Mouse (Mus musculus): ENCODE measurements around the gene Ttc33. TPM values are rescaled to one million over a fixed set of nuclear protein-coding genes. Genes with fewer than 3 reads are reported as not detected.

Gene Ttc33
- polyA plus RNA-seq, 1 experiment from 2014 or later, result 37.4 TPM

DNA sequence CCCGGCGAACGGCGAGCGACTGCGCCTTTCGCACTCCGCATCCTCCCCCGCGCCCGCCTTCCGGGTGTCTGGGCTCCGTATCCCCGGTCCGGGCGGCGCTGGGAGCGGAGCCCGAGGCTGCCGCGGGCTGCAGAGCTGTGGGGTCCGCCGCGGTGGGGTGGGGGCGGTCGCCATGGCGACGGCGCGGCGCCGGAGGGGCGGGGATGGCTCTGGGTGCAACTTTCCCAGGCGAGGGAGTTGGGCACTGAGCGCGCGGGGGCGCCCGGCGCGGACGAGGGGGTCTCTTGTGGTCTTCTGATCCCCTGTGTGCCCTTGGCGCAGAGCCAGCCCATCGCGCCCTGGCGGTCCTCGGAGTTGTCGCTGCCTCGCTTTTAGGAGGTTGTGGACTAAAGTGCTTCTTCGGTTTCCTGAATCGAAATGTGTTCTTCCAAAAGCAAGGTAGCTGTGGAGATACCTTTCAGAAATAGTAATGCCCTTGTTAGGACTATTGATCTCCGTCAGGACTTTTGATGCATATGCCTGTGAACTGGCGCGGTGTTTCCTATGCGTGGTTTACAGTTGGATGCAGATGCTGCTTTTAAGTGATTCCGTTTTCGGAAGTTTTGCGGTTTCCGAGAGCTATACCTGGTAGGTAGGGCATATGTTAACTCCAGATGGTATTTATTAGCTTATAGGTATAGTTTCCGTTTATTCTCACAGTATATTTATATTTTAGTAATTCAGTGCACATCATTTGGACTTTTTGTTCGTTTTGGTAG is 41.1 kb upstream of the Ttc33 start:
- under 1% methylated on average over 60 of the region's 61 CpGs for WGBS
- Histone ChIP-seq H3K4me1 (replicated peaks; ENCODE audit: control insufficient read depth, insufficient read depth, low read length) (peaks cover 18% of the 10 kb centered on the region), H3K9me3 (ENCODE audit: control insufficient read depth, low read length) (no peaks in the 10 kb centered on the region), H3K4me3 (ENCODE audit: low read depth, low read length) (peak overlapping the region; percentile 83), H3K27me3 (replicated peaks; ENCODE audit: control insufficient read depth, insufficient read depth, low read length) (no peaks in the 10 kb centered on the region), H3K9ac (ENCODE audit: low read length) (peak overlapping the region; percentile 86), H3K36me3 (ENCODE audit: control insufficient read depth, insufficient read depth, low read length) (no peaks in the 10 kb centered on the region), H3K4me2 (ENCODE audit: low read length) (peak overlapping the region; percentile 71), H3K27ac (ENCODE audit: low read depth) (peak overlapping the region; percentile 82)
- peak; percentile 91 for DNase-seq (ENCODE audit: low spot score)
- ATAC-seq (replicated peaks; ENCODE audit: low FRiP score, low TSS enrichment, low read depth), result peak; percentile 89

DNA sequence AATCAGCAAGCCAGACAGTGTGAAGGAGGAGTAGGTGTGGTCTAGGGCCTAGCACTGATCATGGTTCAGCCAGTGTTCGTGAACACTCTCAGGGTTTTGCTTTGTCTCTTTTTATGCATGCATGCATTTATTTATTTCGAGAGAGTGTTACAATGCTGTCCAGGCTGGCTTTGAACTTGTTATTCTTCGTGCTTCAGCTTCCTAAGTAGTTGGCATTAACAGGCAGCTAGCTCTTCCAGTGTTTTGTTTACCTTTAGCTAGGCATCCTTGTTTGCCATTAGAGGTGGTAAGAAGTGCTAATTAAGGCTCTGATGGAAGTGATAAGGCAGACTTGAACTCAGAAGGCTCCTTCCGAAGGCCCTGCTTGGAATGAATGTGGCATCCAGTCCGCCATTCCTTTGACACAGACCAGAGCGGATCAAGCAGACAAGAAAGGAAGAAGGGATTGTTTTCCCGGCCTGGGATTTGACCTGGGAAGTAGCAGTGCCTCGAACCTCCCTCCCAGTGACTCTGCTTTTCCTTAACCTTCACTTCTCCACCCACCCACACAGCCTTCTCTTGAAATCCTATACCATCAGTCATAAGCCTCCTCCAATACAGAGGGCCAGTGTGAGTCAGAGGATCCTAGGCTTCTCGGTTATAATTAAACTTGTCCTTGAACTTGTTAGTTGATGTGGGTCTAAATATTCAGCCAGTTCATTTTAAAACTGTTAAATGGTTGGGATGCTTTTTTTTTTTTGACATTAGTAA is 40.0 kb upstream of the Ttc33 start:
- Histone ChIP-seq H3K9me3 (ENCODE audit: control insufficient read depth, low read length) (no peaks in the 10 kb centered on the region), H3K27ac (ENCODE audit: low read depth) (no peak overlapping the region), H3K27me3 (replicated peaks; ENCODE audit: control insufficient read depth, insufficient read depth, low read length) (no peaks in the 10 kb centered on the region), H3K4me2 (ENCODE audit: low read length) (peak overlapping the region; percentile 71), H3K9ac (ENCODE audit: low read length) (no peak overlapping the region), H3K4me1 (replicated peaks; ENCODE audit: control insufficient read depth, insufficient read depth, low read length) (peaks cover 20% of the 10 kb centered on the region), H3K4me3 (ENCODE audit: low read depth, low read length) (peak overlapping the region; percentile 83), H3K36me3 (ENCODE audit: control insufficient read depth, insufficient read depth, low read length) (no peaks in the 10 kb centered on the region)
- WGBS, result 42% methylated on average over 9 of the region's 9 CpGs
- no peak for DNase-seq (ENCODE audit: low spot score)
- no peak for ATAC-seq (replicated peaks; ENCODE audit: low FRiP score, low TSS enrichment, low read depth)

DNA sequence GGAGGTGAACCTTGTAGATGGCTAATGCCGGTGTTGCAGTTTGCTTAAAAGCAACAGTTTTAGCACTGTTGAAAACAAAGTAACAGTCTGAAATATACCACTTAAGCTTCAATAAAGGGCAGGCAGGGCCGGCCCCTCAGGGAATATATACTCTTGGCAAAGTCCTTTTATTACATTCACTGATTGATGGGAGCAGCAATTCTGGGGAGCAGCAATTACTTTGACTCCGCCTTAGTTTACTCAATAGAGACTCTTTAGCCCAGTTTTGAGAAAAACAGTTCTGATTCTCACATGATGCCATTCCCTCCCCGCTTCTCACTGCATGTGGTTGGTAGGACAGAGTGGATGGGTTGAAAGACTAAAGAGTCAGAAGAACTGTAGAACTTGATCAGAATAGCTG is 36.1 kb upstream of the Ttc33 start:
- H3K27ac ChIP-seq (ENCODE audit: low read depth), result no peak overlapping the region
- 55% methylated on average over 4 of the region's 4 CpGs for whole genome bisulfite sequencing
- no peak overlapping the region for H3K9ac ChIP-seq (ENCODE audit: low read length)
- no peak overlapping the region for H3K4me2 ChIP-seq (ENCODE audit: low read length)
- ATAC-seq (replicated peaks; ENCODE audit: low FRiP score, low TSS enrichment, low read depth), result no peak
- no peak overlapping the region for H3K4me3 ChIP-seq (ENCODE audit: low read depth, low read length)
- peaks cover 20% of the 10 kb centered on the region for H3K4me1 ChIP-seq (replicated peaks; ENCODE audit: control insufficient read depth, insufficient read depth, low read length)
- DNase-seq (ENCODE audit: low spot score), result no peak
- no peaks in the 10 kb centered on the region for H3K27me3 ChIP-seq (replicated peaks; ENCODE audit: control insufficient read depth, insufficient read depth, low read length)
- no peaks in the 10 kb centered on the region for H3K9me3 ChIP-seq (ENCODE audit: control insufficient read depth, low read length)
- no peaks in the 10 kb centered on the region for H3K36me3 ChIP-seq (ENCODE audit: control insufficient read depth, insufficient read depth, low read length)

DNA sequence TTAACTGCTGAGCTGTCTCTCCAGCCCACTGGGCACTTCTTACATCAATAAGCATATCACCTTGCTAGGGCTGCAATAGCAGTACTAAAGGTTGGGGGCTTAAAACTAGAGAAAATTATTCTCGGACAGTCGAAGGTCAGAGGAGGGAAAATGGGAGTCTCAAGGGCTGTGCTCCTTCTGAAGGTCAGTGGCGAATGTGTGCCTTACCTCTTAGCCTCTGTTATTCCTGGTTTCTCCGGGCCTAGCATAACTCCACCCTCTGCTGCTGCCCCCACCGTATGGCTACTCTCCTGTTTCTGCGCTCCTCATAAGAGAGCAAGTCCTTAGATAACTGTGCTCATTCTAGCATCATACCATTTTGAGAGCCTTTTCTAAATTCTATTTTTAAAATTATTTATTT is 33.2 kb upstream of the Ttc33 start:
- peaks cover 18% of the 10 kb centered on the region for H3K4me1 ChIP-seq (replicated peaks; ENCODE audit: control insufficient read depth, insufficient read depth, low read length)
- no peak for DNase-seq (ENCODE audit: low spot score)
- 93% methylated on average over 6 of the region's 6 CpGs for WGBS
- H3K9me3 ChIP-seq (ENCODE audit: control insufficient read depth, low read length), result no peaks in the 10 kb centered on the region
- no peaks in the 10 kb centered on the region for H3K27me3 ChIP-seq (replicated peaks; ENCODE audit: control insufficient read depth, insufficient read depth, low read length)
- no peak overlapping the region for H3K4me3 ChIP-seq (ENCODE audit: low read depth, low read length)
- no peaks in the 10 kb centered on the region for H3K36me3 ChIP-seq (ENCODE audit: control insufficient read depth, insufficient read depth, low read length)
- no peak for ATAC-seq (replicated peaks; ENCODE audit: low FRiP score, low TSS enrichment, low read depth)
- H3K4me2 ChIP-seq (ENCODE audit: low read length), result no peak overlapping the region
- no peak overlapping the region for H3K9ac ChIP-seq (ENCODE audit: low read length)
- no peak overlapping the region for H3K27ac ChIP-seq (ENCODE audit: low read depth)

DNA sequence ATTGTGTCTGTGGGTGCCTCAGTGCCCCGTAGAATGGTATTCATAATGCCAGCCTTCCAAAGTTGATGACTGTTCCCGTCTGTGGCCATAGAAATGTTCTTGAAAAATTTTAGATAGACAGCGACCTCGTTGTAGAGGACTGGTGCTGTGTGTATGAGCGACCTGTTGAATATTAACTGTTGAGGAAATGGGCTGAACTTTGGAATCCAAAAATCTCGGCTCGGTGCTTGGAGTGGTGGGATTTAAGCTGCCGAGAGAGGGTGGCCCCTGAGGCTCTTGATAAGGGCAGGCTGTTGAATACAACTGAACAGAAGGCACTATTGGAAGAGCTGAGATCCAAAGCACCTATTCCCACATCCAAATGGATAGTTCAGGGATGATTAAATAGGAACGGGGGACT is 30.7 kb upstream of the Ttc33 start:
- H3K36me3 ChIP-seq (ENCODE audit: control insufficient read depth, insufficient read depth, low read length), result no peaks in the 10 kb centered on the region
- H3K9me3 ChIP-seq (ENCODE audit: control insufficient read depth, low read length), result no peaks in the 10 kb centered on the region
- peaks cover 14% of the 10 kb centered on the region for H3K4me1 ChIP-seq (replicated peaks; ENCODE audit: control insufficient read depth, insufficient read depth, low read length)
- H3K9ac ChIP-seq (ENCODE audit: low read length), result no peak overlapping the region
- H3K4me3 ChIP-seq (ENCODE audit: low read depth, low read length), result no peak overlapping the region
- H3K27ac ChIP-seq (ENCODE audit: low read depth), result no peak overlapping the region
- 71% methylated on average over 9 of the region's 9 CpGs for WGBS
- DNase-seq (ENCODE audit: low spot score) (no peak), ATAC-seq (replicated peaks; ENCODE audit: low FRiP score, low TSS enrichment, low read depth) (no peak; the same call in 1 of the 2 replicates)
- peak overlapping the region; percentile 23; the same call in 1 of the 2 replicates for H3K4me2 ChIP-seq (ENCODE audit: low read length)
- H3K27me3 ChIP-seq (replicated peaks; ENCODE audit: control insufficient read depth, insufficient read depth, low read length), result no peaks in the 10 kb centered on the region

DNA sequence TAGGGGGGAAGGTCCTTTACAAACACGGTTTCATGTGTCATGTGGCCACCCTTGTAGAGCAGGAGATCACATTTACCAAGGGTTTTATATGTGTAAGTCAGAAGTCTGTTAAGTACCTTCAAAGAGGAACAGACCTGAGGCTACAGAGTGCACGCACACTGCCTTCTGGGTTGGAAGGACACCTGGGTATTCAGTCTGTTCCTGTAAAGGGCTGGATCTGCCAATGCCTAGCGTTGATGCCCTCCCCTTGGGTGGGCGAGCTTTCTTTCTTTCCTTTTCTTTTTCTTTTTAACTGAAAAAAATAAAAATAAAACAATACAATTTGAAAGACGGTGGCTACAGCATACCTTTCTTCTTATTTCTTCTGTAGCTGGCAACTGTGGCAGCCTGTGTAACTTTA is 30.2 kb upstream of the Ttc33 start:
- no peaks in the 10 kb centered on the region for H3K27me3 ChIP-seq (replicated peaks; ENCODE audit: control insufficient read depth, insufficient read depth, low read length)
- H3K4me3 ChIP-seq (ENCODE audit: low read depth, low read length), result no peak overlapping the region
- DNase-seq (ENCODE audit: low spot score) (no peak), ATAC-seq (replicated peaks; ENCODE audit: low FRiP score, low TSS enrichment, low read depth) (no peak)
- no peak overlapping the region for H3K9ac ChIP-seq (ENCODE audit: low read length)
- no peak overlapping the region for H3K4me2 ChIP-seq (ENCODE audit: low read length)
- H3K4me1 ChIP-seq (replicated peaks; ENCODE audit: control insufficient read depth, insufficient read depth, low read length), result peaks cover 14% of the 10 kb centered on the region
- no peaks in the 10 kb centered on the region for H3K9me3 ChIP-seq (ENCODE audit: control insufficient read depth, low read length)
- H3K27ac ChIP-seq (ENCODE audit: low read depth), result no peak overlapping the region
- 74% methylated on average over 5 of the region's 5 CpGs for WGBS
- no peaks in the 10 kb centered on the region for H3K36me3 ChIP-seq (ENCODE audit: control insufficient read depth, insufficient read depth, low read length)

DNA sequence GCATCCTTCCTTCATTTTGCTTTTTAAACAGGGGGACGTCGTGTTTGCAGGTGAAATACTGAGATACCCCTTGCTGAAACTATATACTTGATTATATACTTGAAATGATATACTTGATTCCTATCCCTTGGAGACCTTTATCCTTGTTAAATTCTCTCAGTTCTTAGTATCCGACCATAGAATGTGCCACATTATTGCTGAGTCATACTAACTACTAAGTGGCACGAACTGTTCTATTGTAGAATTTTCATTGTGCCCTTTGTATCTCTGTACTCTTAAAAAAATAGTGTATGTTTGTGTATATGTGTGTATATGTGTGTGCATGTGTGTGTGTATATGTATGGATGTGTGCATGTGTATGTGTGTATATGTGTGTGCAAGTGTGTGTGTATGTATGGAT is 29.0 kb upstream of the Ttc33 start:
- Histone ChIP-seq H3K4me3 (ENCODE audit: low read depth, low read length) (no peak overlapping the region), H3K27me3 (replicated peaks; ENCODE audit: control insufficient read depth, insufficient read depth, low read length) (no peaks in the 10 kb centered on the region), H3K4me2 (ENCODE audit: low read length) (no peak overlapping the region), H3K9ac (ENCODE audit: low read length) (no peak overlapping the region), H3K9me3 (ENCODE audit: control insufficient read depth, low read length) (no peaks in the 10 kb centered on the region), H3K4me1 (replicated peaks; ENCODE audit: control insufficient read depth, insufficient read depth, low read length) (peaks cover 14% of the 10 kb centered on the region), H3K27ac (ENCODE audit: low read depth) (no peak overlapping the region), H3K36me3 (ENCODE audit: control insufficient read depth, insufficient read depth, low read length) (peaks cover 5% of the 10 kb centered on the region; the same call in 1 of the 2 replicates)
- ATAC-seq (replicated peaks; ENCODE audit: low FRiP score, low TSS enrichment, low read depth) (no peak), DNase-seq (ENCODE audit: low spot score) (no peak)
- 90% methylated on average over 4 of the region's 4 CpGs for WGBS

DNA sequence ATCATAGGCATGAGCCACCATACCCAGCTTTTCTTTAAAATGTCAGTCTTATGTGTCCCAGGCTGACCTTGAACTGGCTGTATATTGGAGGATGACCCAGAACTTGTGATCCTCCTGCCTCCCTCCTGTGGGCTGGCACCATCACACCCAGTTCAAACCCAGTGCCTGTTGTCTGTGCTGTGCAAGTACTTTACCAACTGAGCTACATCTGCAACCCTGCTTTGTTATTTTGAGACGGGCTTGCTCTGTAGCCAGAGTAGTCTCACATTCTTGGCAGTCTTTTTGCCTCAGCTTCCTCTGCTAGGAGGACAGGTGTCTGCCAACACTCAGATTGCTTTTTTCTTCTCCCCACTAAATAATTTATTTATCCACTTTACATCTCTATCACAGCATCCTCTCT is 27.9 kb upstream of the Ttc33 start:
- Histone ChIP-seq H3K4me3 (ENCODE audit: low read depth, low read length) (no peak overlapping the region), H3K27ac (ENCODE audit: low read depth) (no peak overlapping the region), H3K9me3 (ENCODE audit: control insufficient read depth, low read length) (no peaks in the 10 kb centered on the region), H3K27me3 (replicated peaks; ENCODE audit: control insufficient read depth, insufficient read depth, low read length) (no peaks in the 10 kb centered on the region), H3K4me1 (replicated peaks; ENCODE audit: control insufficient read depth, insufficient read depth, low read length) (peaks cover 14% of the 10 kb centered on the region), H3K4me2 (ENCODE audit: low read length) (no peak overlapping the region), H3K36me3 (ENCODE audit: control insufficient read depth, insufficient read depth, low read length) (peaks cover 5% of the 10 kb centered on the region; the same call in 1 of the 2 replicates), H3K9ac (ENCODE audit: low read length) (no peak overlapping the region)
- ATAC-seq (replicated peaks; ENCODE audit: low FRiP score, low TSS enrichment, low read depth) (no peak), DNase-seq (ENCODE audit: low spot score) (no peak)
- WGBS, result 49% methylated on average over 1 of the region's 1 CpGs

Data from intestine, embryonic 14.5 days (tissue).